Mouse (Mus musculus) CH12F3 (cell line): Measurements from ENCODE around the gene Wnt7a.

ENCODE experiments used
- in situ Hi-C: fragments of 300-500 bp; cut with MboI; formaldehyde crosslinking; loops from 2 replicates; pipeline ENCODE4 v1.14.3; 2020; ENCODE audit warnings: low sequenced_read_pairs

Wnt7a gene

GRCm38 (mm10) chr6:91346906-91347156 is 64.3 kb downstream of the Wnt7a start:
- in situ Hi-C loops = no loop called here

GRCm38 (mm10) chr6:91346071-91346905 is 64.9 kb downstream of the Wnt7a start:
- in situ Hi-C loops = no loop called here

- in situ Hi-C loops = no loop called here
Measured at GRCm38 (mm10) chr6:91345091-91345490, 66.1 kb downstream of the Wnt7a start.

GRCm38 (mm10) chr6:91339612-91340246 is 71.4 kb downstream of the Wnt7a start:
- in situ Hi-C loops = no loop called here

GRCm38 (mm10) chr6:91335470-91335869 is 75.7 kb downstream of the Wnt7a start:
- in situ Hi-C loops = no loop called here

- in situ Hi-C loops = no loop called here
Measured at GRCm38 (mm10) chr6:91331886-91332285, 79.3 kb downstream of the Wnt7a start.

DNA sequence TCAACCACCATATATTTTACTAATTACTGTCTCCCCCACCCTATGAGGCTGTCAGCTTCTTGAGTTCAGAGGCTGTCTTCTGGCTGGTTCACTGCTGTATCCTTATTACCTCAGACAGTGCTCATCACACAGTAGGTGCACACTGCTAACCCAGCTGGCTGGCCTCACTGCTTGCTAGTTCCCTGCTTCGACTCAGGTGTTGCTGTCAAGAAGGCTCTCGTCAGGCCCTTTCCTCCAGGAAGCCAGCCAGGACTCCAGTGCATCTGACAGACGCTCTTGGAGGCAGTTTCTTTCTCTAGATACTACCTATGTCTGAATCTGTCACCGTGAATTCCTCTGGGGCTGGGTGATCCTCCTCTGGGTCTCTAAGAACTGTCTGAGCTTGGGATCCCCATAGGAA is 85.6 kb downstream of the Wnt7a start:
- in situ Hi-C loops = no loop called here

DNA sequence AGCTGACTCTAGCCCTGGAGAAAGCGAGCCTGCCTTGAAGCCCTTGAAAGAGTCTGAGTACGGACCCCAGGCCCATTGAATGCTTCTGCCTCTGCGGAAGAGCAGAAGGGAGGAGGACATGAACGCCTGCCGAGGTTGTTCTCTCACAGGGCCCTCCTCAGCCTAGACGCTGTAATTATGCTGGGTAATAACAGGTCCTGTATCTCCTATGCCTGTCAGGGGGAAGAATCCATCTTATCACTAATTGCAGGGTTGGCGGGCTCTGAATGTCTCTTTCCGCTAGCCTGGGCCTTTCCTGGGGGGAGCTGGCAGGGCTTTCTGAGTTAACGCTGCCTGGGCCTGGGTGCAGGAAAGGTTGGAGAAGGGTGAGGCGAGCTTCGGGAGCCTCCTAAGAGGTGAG is 86.4 kb downstream of the Wnt7a start:
- in situ Hi-C loops = no loop called here

- in situ Hi-C loops = no loop called here
Measured at GRCm38 (mm10) chr6:91322001-91322772, 89.0 kb downstream of the Wnt7a start.
